Mouse (Mus musculus) kidney, postnatal 25 days (tissue): ENCODE measurements at regions not wholly inside any gene's neighbourhood (a gene's known extent, or its start where the extent isn't known, plus 50 kb on each side); places are given as distances from the start of the nearest gene placed in this dataset.

Experiments used
- DNase-seq, 2 experiments: peaks; one replicate each; pipeline ENCODE4 v3.0.0; 2021; ENCODE audit warnings: mixed read lengths in 2 of 2

- no peak for DNase-seq
Measured at GRCm38 (mm10) chr1:76392536-76392935, 846.5 kb downstream of the Slc4a3 start.

- no peak for DNase-seq
Measured at GRCm38 (mm10) chr1:76394038-76394437, 848.0 kb downstream of the Slc4a3 start.

GRCm38 (mm10) chr1:76402854-76403253, 856.8 kb downstream of the Slc4a3 start:
- DNase-seq: no peak

- DNase-seq: no peak
Measured at GRCm38 (mm10) chr1:76404003-76404402, 857.9 kb downstream of the Slc4a3 start.

GRCm38 (mm10) chr1:76410813-76411212, 864.7 kb downstream of the Slc4a3 start:
- DNase-seq: no peak

- DNase-seq: no peak
Measured at GRCm38 (mm10) chr1:76420525-76420924, 874.5 kb downstream of the Slc4a3 start.

- DNase-seq: no peak
Measured at GRCm38 (mm10) chr1:76427439-76427838, 881.4 kb downstream of the Slc4a3 start.

GRCm38 (mm10) chr1:76430041-76430610, 884.1 kb downstream of the Slc4a3 start:
- no peak for DNase-seq

- no peak for DNase-seq
Measured at GRCm38 (mm10) chr1:76433481-76433941, 887.4 kb downstream of the Slc4a3 start.

- no peak for DNase-seq
Measured at GRCm38 (mm10) chr1:76450539-76451214, 904.6 kb downstream of the Slc4a3 start.

- no peak for DNase-seq
Measured at GRCm38 (mm10) chr1:76453160-76453710, 907.2 kb downstream of the Slc4a3 start.

GRCm38 (mm10) chr1:76466562-76466961, 920.5 kb downstream of the Slc4a3 start:
- DNase-seq: no peak

GRCm38 (mm10) chr1:76484193-76484592, 938.1 kb downstream of the Slc4a3 start:
- DNase-seq: no peak

- DNase-seq: no peak
Measured at GRCm38 (mm10) chr1:76487481-76487880, 941.4 kb downstream of the Slc4a3 start.

- DNase-seq: no peak
Measured at GRCm38 (mm10) chr1:76489681-76490492, 943.8 kb downstream of the Slc4a3 start.

GRCm38 (mm10) chr1:76490719-76491118, 944.7 kb downstream of the Slc4a3 start:
- no peak for DNase-seq

GRCm38 (mm10) chr1:76491187-76491586, 945.1 kb downstream of the Slc4a3 start:
- DNase-seq: no peak

- DNase-seq: no peak
Measured at GRCm38 (mm10) chr1:76505150-76505549, 959.1 kb downstream of the Slc4a3 start.

GRCm38 (mm10) chr1:76508821-76509220, 962.8 kb downstream of the Slc4a3 start:
- DNase-seq: no peak

GRCm38 (mm10) chr1:76509486-76509885, 963.4 kb downstream of the Slc4a3 start:
- no peak for DNase-seq

GRCm38 (mm10) chr1:76512156-76512555, 966.1 kb downstream of the Slc4a3 start:
- no peak for DNase-seq

GRCm38 (mm10) chr1:76513490-76513889, 967.4 kb downstream of the Slc4a3 start:
- DNase-seq: no peak

GRCm38 (mm10) chr1:76529531-76529930, 983.5 kb downstream of the Slc4a3 start:
- DNase-seq: no peak
